Mouse (Mus musculus) kidney, postnatal 4 days (tissue): Measurements from ENCODE around the gene Srgap2.
A peak's percentile ranks its signal among the peaks of the same experiment; 100 is the strongest.

Source experiments
- DNase-seq, 2 experiments: peaks; one replicate each; pipeline ENCODE4 v3.0.0; 2021; ENCODE audit warnings: mixed read lengths in 2 of 2

The Srgap2 gene

GRCm38 (mm10) chr1:131526371-131527270 lies 531 bp downstream of the Srgap2 start:
- peak; percentile 78 to 88 for DNase-seq

GRCm38 (mm10) chr1:131525586-131526271 lies 1.4 kb downstream of the Srgap2 start:
- peak; percentile 55 to 72 for DNase-seq

- DNase-seq: peak; percentile 66 to 77
Measured at GRCm38 (mm10) chr1:131525101-131525585, 2.0 kb downstream of the Srgap2 start.

- DNase-seq: no peak
Measured at GRCm38 (mm10) chr1:131523794-131524193, 3.4 kb downstream of the Srgap2 start.

GRCm38 (mm10) chr1:131516588-131516987 lies 10.6 kb downstream of the Srgap2 start:
- DNase-seq: no peak

- no peak for DNase-seq
Measured at GRCm38 (mm10) chr1:131514197-131514596, 13.0 kb downstream of the Srgap2 start.

- no peak for DNase-seq
Measured at GRCm38 (mm10) chr1:131513136-131513535, 14.0 kb downstream of the Srgap2 start.

GRCm38 (mm10) chr1:131511661-131512500 lies 15.3 kb downstream of the Srgap2 start:
- no peak for DNase-seq

- no peak for DNase-seq
Measured at GRCm38 (mm10) chr1:131511131-131511530, 16.0 kb downstream of the Srgap2 start.

- no peak for DNase-seq
Measured at GRCm38 (mm10) chr1:131501681-131502080, 25.5 kb downstream of the Srgap2 start.

- no peak for DNase-seq
Measured at GRCm38 (mm10) chr1:131498231-131498630, 28.9 kb downstream of the Srgap2 start.

GRCm38 (mm10) chr1:131493966-131494898 lies 32.9 kb downstream of the Srgap2 start:
- DNase-seq: peak; percentile 69 to 75

- DNase-seq: no peak
Measured at GRCm38 (mm10) chr1:131492360-131492759, 34.8 kb downstream of the Srgap2 start.

- no peak for DNase-seq
Measured at GRCm38 (mm10) chr1:131491579-131491978, 35.6 kb downstream of the Srgap2 start.

- DNase-seq: no peak
Measured at GRCm38 (mm10) chr1:131489312-131489711, 37.8 kb downstream of the Srgap2 start.

- no peak for DNase-seq
Measured at GRCm38 (mm10) chr1:131486094-131486850, 40.9 kb downstream of the Srgap2 start.

GRCm38 (mm10) chr1:131482242-131482641 lies 44.9 kb downstream of the Srgap2 start:
- no peak for DNase-seq

- no peak for DNase-seq
Measured at GRCm38 (mm10) chr1:131481391-131481790, 45.8 kb downstream of the Srgap2 start.

- DNase-seq: no peak
Measured at GRCm38 (mm10) chr1:131478770-131479305, 48.3 kb downstream of the Srgap2 start.

- no peak for DNase-seq
Measured at GRCm38 (mm10) chr1:131475306-131475705, 51.8 kb downstream of the Srgap2 start.
